Mouse (Mus musculus) CD4-positive, CD25-positive, alpha-beta regulatory T cell, adult 2 months (primary cell): ENCODE data around the gene Hdgfl2.

Experiments used
- DNase-seq: peaks from one replicate; pipeline ENCODE4 v3.0.0-alpha.2; 2012; ENCODE audit warnings: low read depth, low spot score

Hdgfl2 gene

GRCm38 (mm10) chr17:56078880-56079795, at the start of gene Hdgfl2:
TSS of gene Hdgfl2 (plus strand) at chr17:56079634.
- peak; percentile 99 for DNase-seq

DNA sequence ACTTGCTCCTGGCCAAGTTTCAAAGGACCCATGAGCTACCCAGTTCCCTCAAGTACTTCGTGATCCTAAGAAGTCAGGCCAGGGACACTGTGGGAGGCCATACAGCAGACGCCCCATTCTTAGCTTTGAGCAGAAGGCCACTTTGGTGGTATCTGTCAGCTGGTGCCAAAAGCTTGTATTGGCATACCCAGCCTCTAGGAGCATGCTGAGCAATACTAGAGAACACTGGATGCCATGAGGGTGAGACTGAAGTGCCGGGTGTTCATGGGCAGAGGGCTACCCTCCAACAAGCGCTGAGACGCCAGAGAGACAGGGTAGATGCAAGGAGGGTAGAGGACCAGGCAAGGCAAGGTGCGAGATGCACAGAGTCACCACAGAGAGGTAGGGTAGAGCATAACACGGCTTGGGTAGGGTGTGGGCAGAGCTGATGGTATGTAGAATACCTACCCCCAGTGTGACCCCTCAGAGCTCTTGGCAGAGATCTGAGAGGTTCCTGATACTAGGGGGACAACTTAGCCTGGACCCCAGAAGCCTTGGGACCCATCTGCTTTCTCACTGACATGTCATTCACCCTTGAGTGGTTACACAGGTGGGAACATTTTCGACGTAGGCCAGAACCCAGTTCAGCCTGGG, 49.1 kb upstream of the Hdgfl2 start:
- DNase-seq, result no peak

DNA sequence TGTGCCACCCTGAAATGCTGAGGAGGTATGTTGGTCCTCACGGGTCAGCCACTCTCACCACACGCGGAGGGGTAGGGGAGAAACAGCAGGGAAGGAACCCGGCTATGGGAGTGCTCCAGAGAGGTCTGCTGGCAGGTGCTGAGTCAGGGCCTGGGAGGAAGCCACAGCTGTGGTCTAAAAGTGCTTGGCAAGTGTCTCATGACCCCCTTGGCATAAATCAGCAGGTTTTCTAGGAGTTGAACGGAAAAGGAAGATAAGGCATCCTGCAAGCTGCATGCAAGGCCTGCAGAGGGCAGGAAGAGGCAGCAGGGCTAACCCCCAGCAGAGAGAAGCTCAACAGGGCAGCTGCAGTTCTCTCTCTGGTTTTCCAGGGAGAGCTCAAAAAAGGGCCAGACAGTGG, 48.5 kb upstream of the Hdgfl2 start:
- DNase-seq, result no peak

- no peak for DNase-seq
Observed at GRCm38 (mm10) chr17:56031431-56031830, 48.0 kb upstream of the Hdgfl2 start.

DNA sequence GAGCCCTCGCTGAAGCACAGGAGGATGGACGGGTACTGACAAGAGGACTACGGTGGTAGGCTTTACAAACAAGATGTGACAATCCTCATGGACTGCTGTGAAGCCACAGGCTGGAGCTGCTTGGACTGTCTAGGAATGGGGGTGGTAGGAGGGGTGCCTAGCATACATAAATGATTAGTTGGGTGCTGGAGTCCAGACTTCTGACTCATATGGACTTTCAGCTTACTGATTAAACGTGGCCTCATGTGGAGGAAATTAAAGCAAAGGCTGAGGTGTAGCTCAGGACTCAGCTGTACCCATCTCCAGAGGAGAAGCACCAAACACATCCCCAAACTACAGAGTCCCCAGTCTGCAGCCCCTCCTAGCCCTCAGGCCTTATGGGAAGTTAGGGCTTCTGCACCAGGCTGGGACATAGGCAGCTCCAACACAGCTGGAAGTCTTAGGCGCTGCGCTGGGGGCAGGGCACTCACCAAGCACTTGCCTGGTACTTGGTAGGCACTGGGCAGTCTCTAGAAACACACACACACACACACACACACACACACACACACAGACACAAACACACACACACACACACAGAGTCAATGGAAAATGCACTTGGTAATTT, 47.2 kb upstream of the Hdgfl2 start:
- no peak for DNase-seq

- DNase-seq, result peak; percentile 57
Observed at GRCm38 (mm10) chr17:56032831-56033230, 46.6 kb upstream of the Hdgfl2 start.

DNA sequence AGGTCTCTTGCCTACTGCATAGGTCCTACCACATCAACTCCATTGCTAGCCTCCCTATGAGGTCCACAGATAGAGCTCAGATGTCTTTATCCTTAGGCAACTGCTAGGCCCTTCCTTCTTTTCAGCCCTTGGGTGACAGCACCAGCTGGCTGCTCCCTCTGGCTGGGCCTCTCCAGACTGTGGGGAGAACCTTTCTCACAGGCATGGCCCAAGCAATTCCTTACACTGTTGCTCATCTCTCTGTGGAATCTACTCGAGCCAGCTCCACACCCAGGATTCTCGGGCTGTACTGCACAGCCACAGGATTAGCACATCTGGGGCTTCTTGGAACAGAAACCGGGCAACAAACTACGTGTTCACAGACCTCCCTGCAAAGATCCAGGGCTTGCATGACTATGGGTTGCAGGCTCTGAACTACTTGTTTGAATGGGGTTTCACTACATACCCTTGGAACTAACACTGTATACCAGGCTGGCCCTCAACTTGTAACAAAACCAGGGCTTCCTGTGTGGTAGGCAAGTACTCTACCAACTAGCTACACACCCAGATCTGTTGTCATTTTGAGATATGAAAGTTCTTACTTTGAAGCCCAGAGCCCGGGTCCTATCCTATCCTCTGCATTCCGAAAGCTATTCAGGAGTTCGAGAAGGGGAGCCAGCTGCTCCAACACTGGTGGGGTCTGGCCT, 45.3 kb upstream of the Hdgfl2 start:
- peak; percentile 49 for DNase-seq

- no peak for DNase-seq
Observed at GRCm38 (mm10) chr17:56034726-56035100, 44.7 kb upstream of the Hdgfl2 start.

DNA sequence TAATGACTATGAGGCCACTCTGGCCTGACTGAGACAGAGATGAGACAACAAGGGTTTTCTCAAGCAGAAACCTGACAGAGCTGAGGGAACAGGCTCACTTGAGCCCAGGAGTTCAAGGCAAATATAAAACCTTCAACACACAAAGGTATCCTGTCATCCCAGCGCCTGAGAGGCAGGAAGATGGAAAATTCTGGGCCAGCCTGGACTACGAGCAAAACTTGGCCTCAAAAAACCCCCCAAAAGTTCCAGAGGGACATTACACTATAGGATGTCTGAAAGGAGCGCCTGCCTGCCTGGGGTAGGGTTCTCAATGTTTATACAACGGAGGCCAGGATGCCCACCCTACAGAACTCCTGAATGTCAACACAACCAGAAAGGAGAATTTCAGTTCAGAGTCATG, 44.2 kb upstream of the Hdgfl2 start:
- DNase-seq, result no peak

DNA sequence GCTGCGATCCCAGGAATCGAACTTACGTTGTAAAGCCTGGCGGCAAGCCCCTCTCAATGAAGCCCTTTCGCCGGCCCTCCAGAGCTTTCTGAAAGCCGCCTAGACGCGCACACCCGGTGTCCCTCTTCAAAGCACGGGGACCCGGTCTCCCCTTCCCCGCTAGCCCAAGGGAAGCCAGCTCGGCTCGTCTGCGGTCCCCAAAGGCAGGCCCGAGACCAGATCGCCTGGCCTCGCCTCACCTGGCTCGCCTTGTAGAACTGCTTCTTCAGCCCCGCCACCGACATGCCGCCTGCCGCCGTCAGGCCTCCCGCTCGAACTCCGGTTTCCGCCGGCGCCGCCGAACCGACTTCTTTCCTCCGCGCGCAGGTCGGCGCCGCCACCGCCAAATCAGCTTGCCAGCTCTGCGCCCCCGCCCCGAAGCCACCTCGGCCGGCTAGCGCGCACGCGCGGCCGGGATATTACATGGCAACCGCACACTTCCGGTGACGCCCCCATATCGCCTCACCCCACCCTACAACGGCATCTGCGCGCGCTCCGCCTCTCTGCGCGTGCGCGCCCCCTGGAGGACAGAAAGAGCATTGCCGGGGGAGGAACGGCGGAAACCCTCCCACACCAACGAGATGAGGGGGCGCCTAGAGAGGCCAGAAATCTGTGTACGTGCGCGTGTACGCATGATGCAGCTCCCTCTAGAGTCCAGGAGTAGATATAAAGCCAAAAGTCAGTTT, 43.1 kb upstream of the Hdgfl2 start, which contains the start of gene Sh3gl1:
Gene Sh3gl1, minus strand, starts transcription at position 460 of the 725 bp plus-strand sequence.
- DNase-seq, result peak; percentile 100

GRCm38 (mm10) chr17:56036901-56037287, 42.5 kb upstream of the Hdgfl2 start:
- DNase-seq, result no peak

GRCm38 (mm10) chr17:56038583-56039261, 40.7 kb upstream of the Hdgfl2 start:
- DNase-seq, result no peak

DNA sequence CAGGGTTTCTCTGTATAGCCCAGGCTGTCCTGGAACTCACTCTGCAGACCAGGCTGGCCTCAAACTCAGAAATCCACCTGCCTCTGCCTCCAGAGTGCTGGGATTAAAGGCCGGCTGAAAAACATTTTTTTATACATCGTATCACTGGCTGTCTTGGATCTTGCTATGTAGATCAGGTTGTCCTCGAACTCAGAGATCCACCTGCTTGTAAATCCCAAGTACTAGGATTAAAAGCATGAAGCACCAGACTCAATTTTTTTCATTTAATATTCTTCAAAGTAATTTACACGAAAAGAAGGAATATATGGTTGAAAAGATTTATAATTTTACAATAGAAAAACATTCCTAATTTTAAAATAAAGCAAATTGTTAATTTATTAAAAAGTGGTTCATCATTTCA, 40.1 kb upstream of the Hdgfl2 start:
- no peak for DNase-seq

GRCm38 (mm10) chr17:56040030-56040856, 39.2 kb upstream of the Hdgfl2 start, which contains the start of gene Chaf1a:
TSS of gene Chaf1a (plus strand) at chr17:56040439.
- DNase-seq, result peak; percentile 97

DNA sequence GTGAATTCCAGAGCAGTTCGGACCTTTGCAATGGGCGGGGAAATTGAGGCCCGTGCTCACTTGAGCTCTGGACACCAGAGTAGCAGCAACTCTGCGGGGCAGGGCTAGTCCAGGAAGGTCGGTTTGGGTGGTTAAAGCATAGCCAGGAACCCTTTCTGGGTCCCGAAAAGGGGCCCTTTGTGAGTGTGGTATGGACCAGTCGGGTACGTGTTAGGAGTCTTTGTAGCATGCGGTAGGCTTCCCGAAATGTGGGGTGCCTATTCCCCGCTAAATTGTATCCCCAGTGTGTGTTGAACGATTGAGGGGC, 38.6 kb upstream of the Hdgfl2 start:
- no peak for DNase-seq

- no peak for DNase-seq
Observed at GRCm38 (mm10) chr17:56051369-56051768, 28.1 kb upstream of the Hdgfl2 start.

GRCm38 (mm10) chr17:56054938-56055337, 24.5 kb upstream of the Hdgfl2 start:
- DNase-seq, result no peak

DNA sequence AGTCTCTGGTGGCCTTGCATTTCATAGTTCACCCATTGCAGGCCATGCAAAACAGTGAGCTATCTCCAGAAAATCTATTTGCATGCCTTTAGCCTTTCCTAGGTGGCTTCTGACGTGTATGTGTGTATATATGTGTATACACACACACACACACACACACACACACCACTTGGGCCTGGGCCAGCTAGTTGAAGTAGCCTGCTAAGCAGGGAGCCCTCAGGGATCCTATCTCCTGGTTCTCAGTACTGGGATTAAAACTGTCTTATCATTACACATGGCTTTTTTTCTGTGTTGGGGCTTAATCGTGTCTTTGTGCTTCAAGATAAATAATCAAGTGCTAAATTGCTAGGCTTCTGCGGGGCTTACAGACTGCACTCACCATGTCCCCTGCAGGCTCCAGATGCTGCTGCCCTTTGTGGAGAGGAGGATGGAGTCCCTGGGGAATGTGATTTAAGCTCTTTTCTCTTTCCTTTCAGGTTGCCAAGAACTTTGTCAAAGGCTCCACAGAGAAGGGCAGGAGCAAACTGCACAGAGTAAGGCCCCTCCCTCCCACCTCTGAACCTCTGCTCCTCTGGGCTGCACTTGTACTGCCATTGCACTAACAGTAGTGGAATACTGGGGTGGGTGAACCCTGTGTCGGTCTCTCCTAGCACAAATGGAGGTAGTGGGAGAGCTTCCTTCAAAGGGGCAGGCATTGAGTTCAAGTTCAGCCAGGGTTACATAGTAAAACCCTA, 23.3 kb upstream of the Hdgfl2 start:
- DNase-seq, result no peak
